Mouse (Mus musculus): ENCODE data around the gene Neurod2. TPM values are rescaled to one million over a fixed set of nuclear protein-coding genes. Genes with fewer than 3 reads are reported as not detected.

The Neurod2 gene
- total RNA-seq, 2 experiments from 2014 or later = 114 to 118 TPM

- peak in 1 of 2 experiments; percentile 53 for DNase-seq (ENCODE audit: low spot score in 2 of 2)
These were observed 26.4 kb upstream of the Neurod2 start for GRCm38 (mm10) chr11:98355732-98356299.

- no peak for DNase-seq (ENCODE audit: low spot score in 2 of 2)
These were observed 25.0 kb upstream of the Neurod2 start for GRCm38 (mm10) chr11:98354445-98354844.

- no peak for DNase-seq (ENCODE audit: low spot score in 2 of 2)
These were observed 24.3 kb upstream of the Neurod2 start for GRCm38 (mm10) chr11:98353651-98354211.

GRCm38 (mm10) chr11:98352272-98352990, 23.0 kb upstream of the Neurod2 start:
- no peak for DNase-seq (ENCODE audit: low spot score in 2 of 2)

- DNase-seq (ENCODE audit: low spot score in 2 of 2) = no peak
These were observed 19.9 kb upstream of the Neurod2 start for GRCm38 (mm10) chr11:98349308-98349707.

GRCm38 (mm10) chr11:98348083-98348961, 18.9 kb upstream of the Neurod2 start, which contains the start of gene Ppp1r1b:
TSS of gene Ppp1r1b (plus strand) at chr11:98348404.
- DNase-seq (ENCODE audit: low spot score in 2 of 2) = peak; percentile 76 to 79

GRCm38 (mm10) chr11:98347385-98348082, 18.1 kb upstream of the Neurod2 start:
- no peak for DNase-seq (ENCODE audit: low spot score in 2 of 2)

- DNase-seq (ENCODE audit: low spot score in 2 of 2) = no peak
These were observed 16.7 kb upstream of the Neurod2 start for GRCm38 (mm10) chr11:98346168-98346567.

- DNase-seq (ENCODE audit: low spot score in 2 of 2) = peak; percentile 90 to 92
These were observed 15.8 kb upstream of the Neurod2 start for GRCm38 (mm10) chr11:98345253-98345652.

GRCm38 (mm10) chr11:98342000-98342945, 12.8 kb upstream of the Neurod2 start:
- peak; percentile 100 for DNase-seq (ENCODE audit: low spot score in 2 of 2)

- no peak for DNase-seq (ENCODE audit: low spot score in 2 of 2)
These were observed 11.7 kb upstream of the Neurod2 start for GRCm38 (mm10) chr11:98341174-98341573.

- DNase-seq (ENCODE audit: low spot score in 2 of 2) = no peak
These were observed 11.1 kb upstream of the Neurod2 start for GRCm38 (mm10) chr11:98340597-98340996.

GRCm38 (mm10) chr11:98339679-98340287, 10.3 kb upstream of the Neurod2 start:
- DNase-seq (ENCODE audit: low spot score in 2 of 2) = no peak

GRCm38 (mm10) chr11:98339071-98339501, 9.6 kb upstream of the Neurod2 start:
- DNase-seq (ENCODE audit: low spot score in 2 of 2) = no peak

GRCm38 (mm10) chr11:98338507-98338961, 9.1 kb upstream of the Neurod2 start:
- DNase-seq (ENCODE audit: low spot score in 2 of 2) = peak; percentile 76 to 82

- no peak for DNase-seq (ENCODE audit: low spot score in 2 of 2)
These were observed 7.0 kb upstream of the Neurod2 start for GRCm38 (mm10) chr11:98336245-98337107.

GRCm38 (mm10) chr11:98335250-98335649, 5.8 kb upstream of the Neurod2 start:
- no peak for DNase-seq (ENCODE audit: low spot score in 2 of 2)
